Mouse (Mus musculus): ENCODE results near the gene Padi1. TPM values are rescaled to one million over a fixed set of nuclear protein-coding genes. Genes with fewer than 3 reads are reported as not detected.

Gene Padi1
- polyA plus RNA-seq, 1 experiment from 2014 or later = 0.11 TPM

DNA sequence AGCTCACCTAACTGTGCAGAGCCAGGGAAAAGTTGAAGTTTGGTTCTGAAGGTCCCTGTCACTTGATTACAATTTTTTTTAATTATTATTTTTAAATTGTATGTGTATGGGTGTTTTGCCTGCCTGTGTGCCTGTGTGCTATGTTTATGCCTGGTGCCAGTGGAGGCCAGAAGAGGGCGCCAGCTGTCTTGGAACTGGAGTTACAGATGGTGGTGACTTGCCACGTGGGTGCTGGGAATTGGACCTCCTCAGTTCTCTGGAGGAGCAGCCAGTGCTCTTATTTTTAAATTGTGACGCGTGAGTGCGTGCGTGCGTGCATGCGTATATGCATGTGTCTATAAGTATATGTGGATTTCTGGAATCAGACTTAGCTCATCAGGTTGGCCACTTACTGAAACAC, 28.2 kb downstream of the Padi1 start:
- 91% methylated on average over 8 of the region's 8 CpGs for WGBS

DNA sequence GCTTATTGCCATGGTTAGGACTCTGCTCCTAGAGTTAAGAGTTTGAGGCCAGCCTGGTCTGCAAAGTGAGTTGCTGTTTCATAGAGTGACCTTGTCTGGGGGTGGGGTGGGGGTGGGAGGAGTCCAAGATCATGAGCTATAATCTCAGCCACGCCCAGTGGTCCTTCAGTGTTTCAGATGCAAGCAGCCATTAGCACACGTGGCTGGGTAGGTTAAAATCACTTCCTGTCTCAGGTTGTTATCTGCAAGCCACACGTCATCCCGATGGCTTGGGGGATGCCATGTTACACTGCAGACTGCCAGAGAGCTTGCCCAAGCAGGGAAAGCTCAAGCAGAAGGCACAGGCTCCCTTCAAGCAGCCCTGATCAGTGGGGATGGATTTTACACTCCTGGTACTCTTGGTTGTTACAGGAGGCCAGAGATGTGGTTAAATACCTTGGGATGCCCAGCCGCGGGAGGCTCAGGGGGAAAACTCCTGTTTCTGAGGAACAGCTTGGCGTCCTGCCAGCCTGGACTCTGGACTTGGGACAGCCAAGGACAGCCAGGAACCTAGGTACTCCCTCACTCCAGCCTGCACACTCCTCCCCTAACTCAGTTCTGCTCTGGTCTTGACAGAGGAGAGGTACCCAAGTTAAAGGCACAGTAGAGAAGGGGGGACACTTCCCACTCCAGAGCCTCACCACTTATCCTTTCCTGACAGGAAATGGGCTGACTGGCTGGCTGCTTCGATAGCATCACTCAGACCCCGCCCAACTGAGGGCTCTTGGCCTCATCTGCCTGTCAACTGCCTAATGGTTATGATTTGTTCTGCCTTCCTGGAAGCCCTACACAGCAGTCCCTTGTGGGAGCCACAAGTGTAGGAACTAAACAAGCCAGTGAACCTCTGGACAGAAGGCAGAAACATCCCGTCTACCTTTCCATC, 29.3 kb downstream of the Padi1 start:
- Histone ChIP-seq H3K4me2 (peak overlapping the region; percentile 39), H3K9me3 (ENCODE audit: control insufficient read depth, low read length) (no peaks in the 10 kb centered on the region), H3K9ac (ENCODE audit: low read depth, low read length) (no peak overlapping the region), H3K4me3 (ENCODE audit: low read depth, low read length) (no peak overlapping the region), H3K27ac (ENCODE audit: low read depth, low read length) (peak overlapping the region; percentile 29; the same call in 1 of the 2 replicates), H3K36me3 (ENCODE audit: control insufficient read depth, insufficient read depth, low read length) (no peaks in the 10 kb centered on the region), H3K27me3 (replicated peaks; ENCODE audit: control insufficient read depth, insufficient read depth, low read length) (peaks cover 14% of the 10 kb centered on the region), H3K4me1 (replicated peaks; ENCODE audit: control insufficient read depth, insufficient read depth, low read length) (peaks cover 49% of the 10 kb centered on the region)
- no peak for DNase-seq (ENCODE audit: low spot score)
- peak; percentile 37 for ATAC-seq (replicated peaks; ENCODE audit: low FRiP score)
- 20% methylated on average over 10 of the region's 10 CpGs for WGBS

More for the DNA sequence above, 28.2 kb downstream of the Padi1 start:
- no peak overlapping the region for H3K4me2 ChIP-seq
- no peak for DNase-seq (ENCODE audit: low spot score)
- H3K4me3 ChIP-seq (ENCODE audit: low read depth, low read length) = no peak overlapping the region
- H3K36me3 ChIP-seq (ENCODE audit: control insufficient read depth, insufficient read depth, low read length) = no peaks in the 10 kb centered on the region
- H3K4me1 ChIP-seq (replicated peaks; ENCODE audit: control insufficient read depth, insufficient read depth, low read length) = peaks cover 40% of the 10 kb centered on the region
- no peaks in the 10 kb centered on the region for H3K9me3 ChIP-seq (ENCODE audit: control insufficient read depth, low read length)
- H3K27ac ChIP-seq (ENCODE audit: low read depth, low read length) = no peak overlapping the region
- H3K27me3 ChIP-seq (replicated peaks; ENCODE audit: control insufficient read depth, insufficient read depth, low read length) = peaks cover 9% of the 10 kb centered on the region
- no peak overlapping the region for H3K9ac ChIP-seq (ENCODE audit: low read depth, low read length)
- ATAC-seq (replicated peaks; ENCODE audit: low FRiP score) = no peak

DNA sequence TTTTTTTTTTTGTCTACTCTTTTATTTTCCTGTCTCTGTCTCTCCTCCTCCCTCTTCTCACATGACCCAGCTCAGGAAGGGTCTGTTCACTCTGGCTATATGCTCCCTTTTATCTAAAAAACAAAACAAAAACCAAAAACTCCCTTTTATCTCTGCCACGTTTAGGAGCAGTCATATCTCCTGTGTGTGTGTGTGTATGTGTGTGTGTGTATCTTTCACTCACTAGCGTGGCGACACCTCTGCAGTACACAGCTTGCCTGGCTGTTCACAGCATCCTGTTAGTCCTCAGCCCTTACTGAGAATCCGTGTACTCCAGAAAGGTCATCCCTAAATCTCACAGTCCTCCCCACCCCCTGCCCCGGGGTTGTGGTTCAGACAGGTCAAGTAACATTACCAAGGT, 30.1 kb downstream of the Padi1 start:
- Histone ChIP-seq H3K27me3 (replicated peaks; ENCODE audit: control insufficient read depth, insufficient read depth, low read length) (peaks cover 14% of the 10 kb centered on the region), H3K9me3 (ENCODE audit: control insufficient read depth, low read length) (no peaks in the 10 kb centered on the region), H3K27ac (ENCODE audit: low read depth, low read length) (no peak overlapping the region), H3K4me1 (replicated peaks; ENCODE audit: control insufficient read depth, insufficient read depth, low read length) (peaks cover 53% of the 10 kb centered on the region), H3K4me2 (0 out of 2 replicates have a peak overlapping the region, but pooled peaks have one; percentile 16), H3K9ac (ENCODE audit: low read depth, low read length) (no peak overlapping the region), H3K36me3 (ENCODE audit: control insufficient read depth, insufficient read depth, low read length) (no peaks in the 10 kb centered on the region), H3K4me3 (ENCODE audit: low read depth, low read length) (no peak overlapping the region)
- 40% methylated on average over 5 of the region's 5 CpGs for WGBS
- ATAC-seq (replicated peaks; ENCODE audit: low FRiP score) (no peak), DNase-seq (ENCODE audit: low spot score) (no peak)

DNA sequence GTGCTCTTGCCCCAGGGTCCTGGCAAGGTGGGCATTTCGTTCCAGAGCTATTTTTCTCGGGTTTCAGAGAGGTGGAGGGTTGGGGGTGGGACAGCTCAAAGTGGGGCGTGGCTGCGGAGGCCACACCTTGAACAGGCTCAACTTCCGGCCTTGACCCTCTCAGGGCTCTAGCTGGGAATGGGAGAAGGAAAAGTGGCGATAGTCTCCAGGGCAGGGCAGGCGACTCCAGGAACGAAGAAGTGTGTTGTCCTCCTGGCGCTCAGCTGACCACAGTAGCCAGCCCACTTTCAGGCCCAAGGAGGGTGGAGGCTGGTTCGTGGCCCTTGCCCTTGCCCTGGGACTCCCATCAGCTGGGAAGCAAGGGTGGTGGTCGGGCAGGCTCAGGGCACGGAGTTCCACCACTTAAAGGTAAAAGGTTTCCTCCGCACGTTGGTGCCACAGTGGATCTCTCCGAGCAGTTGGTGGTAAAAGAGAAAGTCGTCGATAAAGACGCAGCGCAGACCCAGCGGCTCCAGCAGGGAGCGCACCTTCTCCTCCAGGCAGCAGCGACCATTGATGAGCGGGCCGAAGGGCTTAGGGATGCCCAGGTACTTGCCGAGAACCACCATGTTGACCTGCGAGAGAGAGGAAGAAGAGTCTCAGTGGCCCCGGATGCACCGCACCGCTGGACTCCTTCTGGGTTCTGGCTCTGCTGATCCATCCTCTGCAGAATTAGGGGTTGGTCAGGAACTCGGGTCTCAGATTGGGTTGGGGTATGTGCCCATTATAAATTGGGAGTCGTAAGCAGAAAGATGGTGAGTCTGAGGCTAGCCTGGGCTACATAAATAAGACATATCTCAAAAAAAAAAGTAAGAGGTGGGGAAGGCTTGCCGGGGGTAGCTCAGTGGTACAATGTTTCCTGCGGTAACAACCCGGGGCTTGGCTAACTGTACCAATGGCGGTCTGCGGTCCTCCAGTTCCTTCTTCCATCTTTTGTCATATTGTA, 31.0 kb downstream of the Padi1 start:
- DNase-seq (ENCODE audit: low spot score) = peak; percentile 63
- Histone ChIP-seq H3K9ac (ENCODE audit: low read depth, low read length) (peak overlapping the region; percentile 78), H3K36me3 (ENCODE audit: control insufficient read depth, insufficient read depth, low read length) (no peaks in the 10 kb centered on the region), H3K4me3 (ENCODE audit: low read depth, low read length) (peak overlapping the region; percentile 60), H3K4me1 (replicated peaks; ENCODE audit: control insufficient read depth, insufficient read depth, low read length) (peaks cover 57% of the 10 kb centered on the region), H3K27ac (ENCODE audit: low read depth, low read length) (no peak overlapping the region; the same call in 1 of the 2 replicates), H3K27me3 (replicated peaks; ENCODE audit: control insufficient read depth, insufficient read depth, low read length) (peaks cover 14% of the 10 kb centered on the region), H3K4me2 (peak overlapping the region; percentile 90), H3K9me3 (ENCODE audit: control insufficient read depth, low read length) (no peaks in the 10 kb centered on the region)
- 23% methylated on average over 36 of the region's 36 CpGs for whole genome bisulfite sequencing
- peak; percentile 50; the same call in 1 of the 2 replicates for ATAC-seq (replicated peaks; ENCODE audit: low FRiP score)

DNA sequence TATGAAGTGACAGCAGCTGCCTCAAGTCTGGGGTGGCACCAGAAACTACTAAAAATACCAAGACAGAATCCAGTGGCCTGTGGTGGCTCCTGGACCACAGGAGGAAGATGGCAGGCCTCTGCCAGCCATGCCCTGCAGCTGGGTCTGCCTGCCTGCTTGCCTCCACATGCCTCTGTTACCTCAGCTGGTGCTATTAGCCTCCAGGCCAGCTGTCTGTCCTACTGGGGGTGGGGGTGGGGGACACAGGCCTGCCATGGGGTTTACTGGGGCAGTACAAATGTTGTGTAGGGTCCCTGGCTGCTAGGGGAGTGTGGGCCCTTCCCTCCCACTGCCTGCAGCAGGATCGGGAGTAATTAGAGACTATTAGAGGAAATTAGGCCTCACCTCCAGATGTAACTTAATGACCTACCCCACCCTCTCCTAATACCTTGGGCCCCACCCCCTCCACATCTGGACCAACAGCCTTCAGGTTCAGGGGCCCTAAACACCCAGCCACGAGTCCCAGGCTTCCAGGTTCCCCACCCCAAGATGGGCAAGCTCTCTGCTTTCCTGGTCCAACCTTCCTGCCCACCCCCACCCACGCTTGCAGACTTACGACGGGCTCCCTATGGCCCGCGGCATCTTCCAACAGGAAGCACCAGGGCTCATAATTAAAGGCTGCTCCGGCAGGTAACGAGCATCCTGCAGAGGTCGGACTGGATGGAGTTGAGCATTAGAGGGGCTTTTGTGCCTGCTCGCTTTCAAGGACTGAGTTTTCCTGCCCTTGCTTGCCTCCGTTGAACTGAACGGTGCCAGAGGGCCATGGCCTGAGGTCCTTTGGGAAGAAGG, 32.0 kb downstream of the Padi1 start:
- DNase-seq (ENCODE audit: low spot score) (no peak), ATAC-seq (replicated peaks; ENCODE audit: low FRiP score) (no peak)
- H3K9ac ChIP-seq (ENCODE audit: low read depth, low read length) = 0 out of 2 replicates have a peak overlapping the region, but pooled peaks have one; percentile 25
- 29% methylated on average over 13 of the region's 13 CpGs for WGBS
- H3K27me3 ChIP-seq (replicated peaks; ENCODE audit: control insufficient read depth, insufficient read depth, low read length) = peaks cover 18% of the 10 kb centered on the region
- H3K9me3 ChIP-seq (ENCODE audit: control insufficient read depth, low read length) = no peaks in the 10 kb centered on the region
- H3K27ac ChIP-seq (ENCODE audit: low read depth, low read length) = no peak overlapping the region; the same call in 1 of the 2 replicates
- no peaks in the 10 kb centered on the region for H3K36me3 ChIP-seq (ENCODE audit: control insufficient read depth, insufficient read depth, low read length)
- H3K4me2 ChIP-seq = peak overlapping the region; percentile 90
- H3K4me3 ChIP-seq (ENCODE audit: low read depth, low read length) = peak overlapping the region; percentile 60
- peaks cover 63% of the 10 kb centered on the region for H3K4me1 ChIP-seq (replicated peaks; ENCODE audit: control insufficient read depth, insufficient read depth, low read length)

DNA sequence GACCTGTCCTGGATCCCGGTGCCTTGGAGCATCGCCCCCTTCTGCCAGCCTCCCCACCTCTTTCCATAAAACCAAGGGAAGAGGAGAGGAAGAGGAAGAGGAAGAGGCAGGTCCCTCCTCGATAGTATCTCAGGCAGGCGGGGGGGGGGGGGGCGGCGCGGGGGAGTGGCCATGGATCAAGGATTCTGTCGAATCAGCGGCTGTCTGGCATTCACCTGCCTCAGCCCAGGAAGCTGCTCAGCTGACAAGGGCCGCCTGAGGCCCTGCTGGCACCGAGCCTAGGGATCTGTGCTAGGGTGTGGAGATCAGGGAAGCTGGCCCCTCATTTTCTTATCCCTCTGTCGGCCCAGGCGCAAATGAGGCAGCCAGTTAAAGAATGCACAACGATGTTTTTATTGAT, 33.0 kb downstream of the Padi1 start:
- 29% methylated on average over 10 of the region's 14 CpGs for WGBS
- Histone ChIP-seq H3K4me3 (ENCODE audit: low read depth, low read length) (no peak overlapping the region), H3K9me3 (ENCODE audit: control insufficient read depth, low read length) (no peaks in the 10 kb centered on the region), H3K4me1 (replicated peaks; ENCODE audit: control insufficient read depth, insufficient read depth, low read length) (peaks cover 63% of the 10 kb centered on the region), H3K4me2 (peak overlapping the region; percentile 49), H3K36me3 (ENCODE audit: control insufficient read depth, insufficient read depth, low read length) (no peaks in the 10 kb centered on the region), H3K27me3 (replicated peaks; ENCODE audit: control insufficient read depth, insufficient read depth, low read length) (peaks cover 20% of the 10 kb centered on the region), H3K27ac (ENCODE audit: low read depth, low read length) (no peak overlapping the region), H3K9ac (ENCODE audit: low read depth, low read length) (no peak overlapping the region)
- ATAC-seq (replicated peaks; ENCODE audit: low FRiP score) (no peak), DNase-seq (ENCODE audit: low spot score) (no peak)

DNA sequence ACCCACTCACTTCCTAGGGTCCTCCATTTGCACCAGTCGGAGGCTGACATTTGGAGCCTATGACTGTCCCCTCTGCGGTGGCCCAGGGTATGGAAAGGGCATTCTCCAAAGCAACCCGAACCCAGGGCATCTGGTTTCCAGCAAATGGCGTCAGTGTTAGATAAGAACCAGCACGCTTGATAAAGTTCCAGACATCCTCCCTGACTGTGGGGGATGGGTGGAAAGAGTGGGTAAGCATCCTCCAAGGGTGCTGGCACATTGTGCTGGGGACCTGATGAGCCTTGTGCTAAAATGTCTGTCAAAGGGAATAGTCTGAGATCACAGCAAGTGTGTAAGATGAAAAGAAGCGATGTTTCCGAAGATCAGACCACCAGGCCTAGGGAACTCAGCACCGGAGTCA, 33.4 kb downstream of the Padi1 start:
- Histone ChIP-seq H3K27ac (ENCODE audit: low read depth, low read length) (no peak overlapping the region), H3K4me2 (peak overlapping the region; percentile 49), H3K9ac (ENCODE audit: low read depth, low read length) (no peak overlapping the region), H3K36me3 (ENCODE audit: control insufficient read depth, insufficient read depth, low read length) (no peaks in the 10 kb centered on the region), H3K27me3 (replicated peaks; ENCODE audit: control insufficient read depth, insufficient read depth, low read length) (peaks cover 20% of the 10 kb centered on the region), H3K4me3 (ENCODE audit: low read depth, low read length) (peak overlapping the region; percentile 4; the same call in 1 of the 2 replicates), H3K4me1 (replicated peaks; ENCODE audit: control insufficient read depth, insufficient read depth, low read length) (peaks cover 63% of the 10 kb centered on the region), H3K9me3 (ENCODE audit: control insufficient read depth, low read length) (no peaks in the 10 kb centered on the region)
- 21% methylated on average over 8 of the region's 8 CpGs for WGBS
- ATAC-seq (replicated peaks; ENCODE audit: low FRiP score) (no peak), DNase-seq (ENCODE audit: low spot score) (no peak)
